9 mouse cellular contexts compared by ENCODE assay signal in genomic region chr12:84051937-84052474, GRCm38 (mm10). TPM values are rescaled to one million over a fixed set of nuclear protein-coding genes. Genes with fewer than 3 reads are reported as not detected.
DNase-seq lines count a peak whose midpoint lies in the region; ATAC-seq and TF ChIP-seq lines count a peak whose summit lies in the region.
"Had no signal": no experiment of that assay in that cellular context is flagged by ENCODE, and none has a peak within 500 bp of the region (broad histone marks: within the 10 kb centered on the region; RNA-seq: fewer than 3 reads in every experiment).

Gene Acot3, plus strand, starts transcription at chr12:84052144.

- H3K9ac ChIP-seq in intestine, embryonic 15.5 days, result no peak within 1 kb of the TSS

- H3K27me3 ChIP-seq in intestine, embryonic 15.5 days (replicated peaks), result 0 out of 2 replicates have a peak, but pooled peaks cover 4% of the 10 kb centered on the region

- no peaks in the 10 kb centered on the region for H3K36me3 ChIP-seq in intestine, embryonic 15.5 days

- WGBS in intestine, embryonic 15.5 days, result 62% methylated on average over 5 of the region's 5 CpGs

- no peak for ATAC-seq in intestine, embryonic 15.5 days
- ATAC-seq in megakaryocyte-erythroid progenitor cell, adult 5-6 weeks (replicated peaks; ENCODE audit: low FRiP score, low TSS enrichment, poor library complexity, severe bottlenecking), result peak; percentile 52; the same call in 1 of the 2 replicates
- no peak for ATAC-seq in erythroblast, adult 5-6 weeks (replicated peaks; ENCODE audit: low FRiP score, poor library complexity, severe bottlenecking)

- DNase-seq in kidney, adult 11 months, result peak; percentile 45
- no peak for DNase-seq in kidney, adult 9 months
- no peak for DNase-seq in urinary bladder, adult 18-20 months (ENCODE audit: low spot score in 2 of 2)
- DNase-seq: right cerebral cortex, postnatal 25 days had no signal

- H3K4me2 ChIP-seq in intestine, embryonic 15.5 days (replicated peaks), result peak within 1 kb of the TSS; percentile 91

- no peak for TF ChIP-seq CTCF in cortical plate, adult 2 months (IDR thresholded peaks at IDR 0.05; ENCODE audit: extremely low read depth, insufficient read depth, low read length)

- H3K4me1 ChIP-seq in cortical plate, adult 2 months (ENCODE audit: control insufficient read depth, insufficient read depth, low read length), result peaks cover 2% of the 10 kb centered on the region; the same call in 1 of the 2 replicates
- peaks cover 4% of the 10 kb centered on the region; the same call in 1 of the 2 replicates for H3K4me1 ChIP-seq in intestine, embryonic 15.5 days (replicated peaks)

- H3K4me3 ChIP-seq in cortical plate, adult 2 months (ENCODE audit: insufficient read depth, low read length), result peak within 1 kb of the TSS; percentile 51; the same call in 1 of the 2 replicates
- peak within 1 kb of the TSS; percentile 44; the same call in 1 of the 2 replicates for H3K4me3 ChIP-seq in intestine, embryonic 15.5 days (replicated peaks)

- no peak for TF ChIP-seq POLR2A in cortical plate, adult 2 months (IDR thresholded peaks at IDR 0.05; ENCODE audit: extremely low read depth, insufficient read depth, low read length)

- H3K27ac ChIP-seq in cortical plate, adult 2 months (ENCODE audit: insufficient read depth, low read length), result no peak within 1 kb of the TSS
- H3K27ac ChIP-seq in intestine, embryonic 15.5 days, result no peak within 1 kb of the TSS

- H3K9me3 ChIP-seq in intestine, embryonic 15.5 days, result no peaks in the 10 kb centered on the region

RNA-seq across cellular contexts. Expression of gene Acot3, which starts in this region (rescaled TPM):
- polyA plus RNA-seq in cortical plate, adult 2 months (2012; rRNA removed), result 1.3 and 1.9 TPM in 2 replicates
- polyA plus RNA-seq in intestine, embryonic 15.5 days (2015; fragmentation: Nextera tagmentation; extraction: Ambion mirVana), result 3.2 and 4.8 TPM in 2 replicates
- not detected in 2 replicates for total RNA-seq in megakaryocyte-erythroid progenitor cell, adult 5-6 weeks (2014; fragmentation: Nextera tagmentation)
- total RNA-seq in megakaryocyte-erythroid progenitor cell, adult 5-6 weeks (2017), result not detected in 2 replicates
- total RNA-seq in erythroblast, adult 5-6 weeks (2015; ENCODE audit: low replicate concordance), result not detected in 2 replicates
- total RNA-seq in erythroblast, adult 5-6 weeks (2017; ENCODE audit: low replicate concordance), result not detected in 2 replicates
- total RNA-seq: gastrocnemius, postnatal 4 days had no signal

Comparison
In these comparisons a context has a peak if more than half of its experiments do, and no peak if none do; other contexts are left out.
1. Peak in ATAC-seq in megakaryocyte-erythroid progenitor cell, adult 5-6 weeks; RNA of the gene not detected or under 1 TPM.